Comparison of ENCODE assay signal across 30 mouse cellular contexts in the genomic region with DNA sequence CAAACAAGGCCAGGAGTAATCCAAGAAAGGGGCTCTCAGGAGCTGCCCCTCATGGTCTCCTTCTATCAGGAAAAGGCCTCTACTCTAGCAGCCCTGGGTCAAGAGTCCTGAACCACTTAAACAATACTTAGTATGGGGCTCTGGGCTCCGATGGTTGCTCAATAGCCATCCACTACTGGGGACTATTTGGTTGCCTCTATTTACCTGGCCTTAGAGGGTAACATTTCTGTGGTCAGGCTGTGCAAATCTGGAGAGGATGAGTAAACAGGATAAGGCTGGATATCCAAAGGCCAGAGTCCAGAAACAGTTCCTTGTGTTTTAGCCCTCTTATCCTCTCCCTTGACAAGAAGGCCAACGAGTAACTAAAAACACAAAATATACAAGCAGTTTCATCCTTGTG. TPM values are rescaled to one million over a fixed set of nuclear protein-coding genes. Genes with fewer than 3 reads are reported as not detected.
DNase-seq lines count a peak whose midpoint lies in the region; ATAC-seq and TF ChIP-seq lines count a peak whose summit lies in the region.
"Had no signal": no experiment of that assay in that cellular context is flagged by ENCODE, and none has a peak within 500 bp of the region (broad histone marks: within the 10 kb centered on the region; RNA-seq: fewer than 3 reads in every experiment).

No protein-coding gene starts in this region.

- no peak overlapping the region for H3K4me3 ChIP-seq in liver, postnatal 0 days (ENCODE audit: low read depth, low read length)
- H3K4me3 ChIP-seq in midbrain, embryonic 11.5 days (ENCODE audit: low read depth, low read length), result no peak overlapping the region
- H3K4me3 ChIP-seq: embryonic facial prominence, embryonic 10.5 days; embryonic facial prominence, embryonic 15.5 days; forebrain, embryonic 12.5 days; heart, embryonic 12.5 days; midbrain, embryonic 10.5 days; myocyte; neural tube, embryonic 12.5 days had no signal

- no peaks in the 10 kb centered on the region for H3K27me3 ChIP-seq in liver, postnatal 0 days (ENCODE audit: insufficient read depth, low read length)
- no peaks in the 10 kb centered on the region for H3K27me3 ChIP-seq in midbrain, embryonic 11.5 days (ENCODE audit: control insufficient read depth, insufficient read depth, low read length)
- H3K27me3 ChIP-seq: embryonic facial prominence, embryonic 15.5 days; forebrain, embryonic 12.5 days; heart, embryonic 12.5 days; neural tube, embryonic 12.5 days had no signal

- peaks cover 26% of the 10 kb centered on the region for H3K4me1 ChIP-seq in liver, postnatal 0 days (ENCODE audit: insufficient read depth)
- H3K4me1 ChIP-seq in midbrain, embryonic 11.5 days (ENCODE audit: control insufficient read depth, insufficient read depth, low read length), result peaks cover 8% of the 10 kb centered on the region

- 64% methylated on average over 2 of the region's 2 CpGs for WGBS in liver, postnatal 0 days (ENCODE audit: insufficient replicate concordance)
- WGBS in midbrain, embryonic 11.5 days, result 76% methylated on average over 2 of the region's 2 CpGs

- TF ChIP-seq EP300 in liver, postnatal 0 days (IDR thresholded peaks at IDR 0.05; ENCODE audit: low read depth), result no peak

- H3K4me2 ChIP-seq in liver, postnatal 0 days (ENCODE audit: low read depth, low read length), result no peak overlapping the region
- no peak overlapping the region for H3K4me2 ChIP-seq in midbrain, embryonic 11.5 days
- H3K4me2 ChIP-seq: embryonic facial prominence, embryonic 15.5 days; forebrain, embryonic 12.5 days; heart, embryonic 12.5 days; hindbrain, embryonic 14.5 days; neural tube, embryonic 12.5 days had no signal

- no peak for TF ChIP-seq CTCF in liver, postnatal 0 days (IDR thresholded peaks at IDR 0.05; ENCODE audit: low read depth)

- no peak for ATAC-seq in liver, postnatal 0 days
- ATAC-seq in midbrain, embryonic 11.5 days (ENCODE audit: low FRiP score), result no peak
- ATAC-seq: activated CD4-positive, CD25-positive, alpha-beta regulatory T cell, adult 4 months; forebrain, postnatal 0 days had no signal

- no peaks in the 10 kb centered on the region for H3K36me3 ChIP-seq in liver, postnatal 0 days (replicated peaks; ENCODE audit: insufficient read depth, low read length)
- no peaks in the 10 kb centered on the region for H3K36me3 ChIP-seq in midbrain, embryonic 11.5 days (ENCODE audit: control insufficient read depth, insufficient read depth, low read length)
- H3K36me3 ChIP-seq: embryonic facial prominence, embryonic 10.5 days; embryonic facial prominence, embryonic 15.5 days; forebrain, embryonic 12.5 days; heart, embryonic 12.5 days; midbrain, embryonic 10.5 days; neural tube, embryonic 12.5 days had no signal

- H3K9me3 ChIP-seq in liver, postnatal 0 days (ENCODE audit: low read length), result no peaks in the 10 kb centered on the region
- H3K9me3 ChIP-seq in midbrain, embryonic 11.5 days (ENCODE audit: control insufficient read depth, low read length), result no peaks in the 10 kb centered on the region
- H3K9me3 ChIP-seq: embryonic facial prominence, embryonic 10.5 days; embryonic facial prominence, embryonic 15.5 days; forebrain, embryonic 12.5 days; heart, embryonic 12.5 days; midbrain, embryonic 10.5 days; neural tube, embryonic 12.5 days had no signal

- peak; percentile 80 to 86 for DNase-seq in lung, adult 18-20 months
- DNase-seq in lung, postnatal 14 days, result no peak
- DNase-seq in liver, postnatal 0 days, result no peak
- DNase-seq in lung, postnatal 36 days, result peak; percentile 84
- no peak for DNase-seq in cerebellum, adult 18-20 months
- no peak for DNase-seq in midbrain, embryonic 11.5 days (ENCODE audit: low spot score, missing footprints)
- DNase-seq in right cerebral cortex, postnatal 10 days (ENCODE audit: low spot score in 2 of 2), result no peak
- DNase-seq: adrenal gland, adult 2 months; adrenal gland, postnatal 36 days; cerebellum, adult 8-10 months; cerebellum, postnatal 25 days; forebrain, postnatal 0 days; heart, postnatal 4 days; kidney, adult 9 months; kidney, postnatal 10 days; right cerebral cortex, adult 18-20 months; right cerebral cortex, postnatal 4 days; thymus, adult 18-20 months; thymus, postnatal 25 days had no signal

- no peak overlapping the region for H3K9ac ChIP-seq in liver, postnatal 0 days (replicated peaks)
- H3K9ac ChIP-seq in midbrain, embryonic 11.5 days (ENCODE audit: low read length), result no peak overlapping the region
- H3K9ac ChIP-seq: embryonic facial prominence, embryonic 15.5 days; forebrain, embryonic 12.5 days; forebrain, postnatal 0 days; heart, embryonic 12.5 days; hindbrain, embryonic 14.5 days; liver, embryonic 14.5 days; neural tube, embryonic 12.5 days had no signal

- peak overlapping the region; percentile 70 for H3K27ac ChIP-seq in liver, postnatal 0 days (ENCODE audit: low read depth)
- no peak overlapping the region for H3K27ac ChIP-seq in midbrain, embryonic 11.5 days (ENCODE audit: low read depth, low read length)
- H3K27ac ChIP-seq: embryonic facial prominence, embryonic 10.5 days; embryonic facial prominence, embryonic 15.5 days; forebrain, embryonic 12.5 days; hindbrain, embryonic 14.5 days; liver, embryonic 14.5 days; midbrain, embryonic 10.5 days; neural tube, embryonic 12.5 days; stomach, postnatal 0 days had no signal

RNA-seq across cellular contexts. Expression of gene Fem1b, which starts 3.0 kb away (rescaled TPM):
- polyA plus RNA-seq in liver, postnatal 0 days (2015; fragmentation: Nextera tagmentation; extraction: Ambion mirVana), result 3.7 and 3.8 TPM in 2 replicates
- 62.5 and 63.7 TPM in 2 replicates for polyA plus RNA-seq in midbrain, embryonic 11.5 days (2014; fragmentation: Nextera tagmentation; extraction: Ambion mirVana)

RNA-seq across cellular contexts. Expression of gene Cln6, which starts 23.8 kb away (rescaled TPM):
- polyA plus RNA-seq in liver, postnatal 0 days (2015; fragmentation: Nextera tagmentation; extraction: Ambion mirVana), result 9.9 and 10.6 TPM in 2 replicates
- 7.9 and 8.5 TPM in 2 replicates for polyA plus RNA-seq in midbrain, embryonic 11.5 days (2014; fragmentation: Nextera tagmentation; extraction: Ambion mirVana)

RNA-seq across cellular contexts. Expression of gene Calml4, which starts 43.1 kb away (rescaled TPM):
- 16.4 and 17.5 TPM in 2 replicates for polyA plus RNA-seq in liver, postnatal 0 days (2015; fragmentation: Nextera tagmentation; extraction: Ambion mirVana)
- polyA plus RNA-seq in midbrain, embryonic 11.5 days (2014; fragmentation: Nextera tagmentation; extraction: Ambion mirVana), result 0.40 and 1.2 TPM in 2 replicates
- polyA plus RNA-seq: activated CD4-positive, CD25-positive, alpha-beta regulatory T cell, adult 4 months had no signal

Comparison
In these comparisons a context has a peak if more than half of its experiments do, and no peak if none do; other contexts are left out.
1. DNase-seq: peak in lung, adult 18-20 months (2 of 2) and lung, postnatal 36 days (single experiment); none in lung, postnatal 14 days (single experiment), liver, postnatal 0 days (single experiment), cerebellum, adult 18-20 months (0 of 2), midbrain, embryonic 11.5 days (single experiment) and right cerebral cortex, postnatal 10 days (0 of 2).
2. RNA of gene Fem1b, which starts 3.0 kb away (polyA plus RNA-seq): 62.5 to 63.7 TPM in midbrain, embryonic 11.5 days; 3.7 to 3.8 TPM in liver, postnatal 0 days; every median in the first group is over 10 times any median in the second.